Mouse (Mus musculus): ENCODE results near the gene Fam193b. TPM values are rescaled to one million over a fixed set of nuclear protein-coding genes. Genes with fewer than 3 reads are reported as not detected.

Gene Fam193b
- polyA plus RNA-seq, 1 experiment: 47.5 TPM

GRCm38 (mm10) chr13:55494883-55495621 lies 75.9 kb downstream of the Fam193b start:
- no peak for TF ChIP-seq GATA1 (IDR thresholded peaks at IDR 0.05; ENCODE audit: low read length)

GRCm38 (mm10) chr13:55494257-55494656 lies 76.7 kb downstream of the Fam193b start:
- no peak for TF ChIP-seq GATA1 (IDR thresholded peaks at IDR 0.05; ENCODE audit: low read length)

Other genes with a start within 250 kb of the Fam193b start
- gene Rab24, start 249.2 kb downstream of the Fam193b start, polyA plus RNA-seq (2012): 107 and 132 TPM in 2 replicates
- gene Mxd3, start 241.3 kb downstream of the Fam193b start, polyA plus RNA-seq (2012): 10.1 and 10.8 TPM in 2 replicates
- gene Lman2, start 208.3 kb downstream of the Fam193b start, polyA plus RNA-seq (2012): 64.6 and 99.2 TPM in 2 replicates
- 3.2 and 3.4 TPM in 2 replicates for gene Rgs14, start 201.4 kb downstream of the Fam193b start, polyA plus RNA-seq (2012)
- gene Slc34a1, start 172.9 kb downstream of the Fam193b start, polyA plus RNA-seq (2012): not detected in 2 replicates
- not detected in 2 replicates for gene Pfn3, start 155.9 kb downstream of the Fam193b start, polyA plus RNA-seq (2012)
- gene F12, start 144.3 kb downstream of the Fam193b start, polyA plus RNA-seq (2012): not detected in 2 replicates
- gene Grk6, start 126.0 kb downstream of the Fam193b start, polyA plus RNA-seq (2012): 82.8 and 89.1 TPM in 2 replicates
- gene Prr7, start 106.9 kb downstream of the Fam193b start, polyA plus RNA-seq (2012): 4.6 and 6.8 TPM in 2 replicates
- 0.03 TPM in 1 of 2 replicates, not detected in the other for gene Dbn1, start 83.0 kb downstream of the Fam193b start, polyA plus RNA-seq (2012)
- 65.8 and 78.9 TPM in 2 replicates for gene Pdlim7, start 57.4 kb downstream of the Fam193b start, polyA plus RNA-seq (2012)
- 1.1 and 1.3 TPM in 2 replicates for gene Dok3, start 41.8 kb downstream of the Fam193b start, polyA plus RNA-seq (2012)
- 82.6 and 88.1 TPM in 2 replicates for gene Ddx41, start 34.5 kb downstream of the Fam193b start, polyA plus RNA-seq (2012)
- gene Tmed9, start 2.6 kb upstream of the Fam193b start, polyA plus RNA-seq (2012): 180 and 194 TPM in 2 replicates
- gene B4galt7, start 28.8 kb upstream of the Fam193b start, polyA plus RNA-seq (2012): 21.0 and 22.2 TPM in 2 replicates
- gene Caml, start 51.9 kb upstream of the Fam193b start, polyA plus RNA-seq (2012): 27.0 and 31.7 TPM in 2 replicates
- 40.6 and 42.0 TPM in 2 replicates for gene Ddx46, start 63.9 kb upstream of the Fam193b start, polyA plus RNA-seq (2012)
- 19.5 and 22.1 TPM in 2 replicates for gene B230219D22Rik, start 122.0 kb upstream of the Fam193b start, polyA plus RNA-seq (2012)
- gene Txndc15, start 143.5 kb upstream of the Fam193b start, polyA plus RNA-seq (2012): 17.7 and 21.8 TPM in 2 replicates
- gene Pcbd2, start 156.2 kb upstream of the Fam193b start, polyA plus RNA-seq (2012): 44.8 and 62.5 TPM in 2 replicates
- gene Catsper3, start 213.4 kb upstream of the Fam193b start, polyA plus RNA-seq (2012): not detected in 2 replicates